ENCODE assay signal across 15 mouse cellular contexts in genomic region chr13:35402856-35403255, GRCm38 (mm10).
"Had no signal": no experiment of that assay in that cellular context is flagged by ENCODE, and none has a peak within 500 bp of the region (broad histone marks: within the 10 kb centered on the region; RNA-seq: fewer than 3 reads in every experiment).

No protein-coding gene starts in this region.

- H3K4me1 ChIP-seq: lung, embryonic 15.5 days; megakaryocyte, embryonic 14.5 days; midbrain, embryonic 13.5 days; midbrain, embryonic 15.5 days; neural tube, embryonic 12.5 days; stomach, embryonic 15.5 days had no signal

- H3K27ac ChIP-seq: lung, embryonic 15.5 days; macrophage; midbrain, embryonic 13.5 days; midbrain, embryonic 15.5 days; neural tube, embryonic 12.5 days; stomach, embryonic 15.5 days; stomach, postnatal 0 days had no signal

- H3K4me3 ChIP-seq: lung, embryonic 15.5 days; megakaryocyte, embryonic 14.5 days; midbrain, embryonic 13.5 days; midbrain, embryonic 15.5 days; neural tube, embryonic 12.5 days; stomach, embryonic 15.5 days had no signal

- DNase-seq: lung, adult 2 months; lung, postnatal 14 days; lung, postnatal 36 days; right cerebral cortex, postnatal 14 days; thymus, adult 2 months; thymus, postnatal 25 days; thymus, postnatal 4 days had no signal
